Mouse (Mus musculus) CH12.LX (cell line): ENCODE measurements around the gene Gm43720. TPM values are rescaled to one million over a fixed set of nuclear protein-coding genes. Genes with fewer than 3 reads are reported as not detected.

Experiments used
- DNase-seq: peaks from one replicate; pipeline ENCODE4 v3.0.0-alpha.2; 2013; ENCODE audit errors: extremely low read depth
- H3K27ac ChIP-seq: 2 replicates; pipeline ENCODE4 v1.5.1; 2012; ENCODE audit warnings: low read depth, mild to moderate bottlenecking, control low read depth, moderate library complexity; ENCODE audit not compliant: insufficient read depth
- H3K27me3 ChIP-seq: replicated peaks from 2 replicates; pipeline ENCODE3; 2012; ENCODE audit warnings: inconsistent platforms
- H3K36me3 ChIP-seq, 2 experiments: replicated peaks in 1 of 2; 2 replicates each; pipeline versions ENCODE3 to v1.6.1; 2012; ENCODE audit warnings: inconsistent platforms in 1 of 2, low read length in 1 of 2, mild to moderate bottlenecking in 1 of 2, mixed read lengths in 1 of 2, moderate library complexity in 1 of 2; ENCODE audit not compliant: control insufficient read depth in 1 of 2, insufficient read depth in 1 of 2
- H3K4me1 ChIP-seq, 2 experiments: 2 replicates each; pipeline ENCODE4 v1.6.1; 2012; ENCODE audit warnings: inconsistent platforms in 1 of 2, moderate library complexity in 1 of 2; ENCODE audit not compliant: insufficient read depth in 2 of 2, control insufficient read depth in 1 of 2
- H3K4me2 ChIP-seq: 2 replicates; pipeline ENCODE4 v1.6.1; 2012; ENCODE audit warnings: low read depth, mild to moderate bottlenecking, control low read depth; ENCODE audit not compliant: poor library complexity, insufficient read depth, severe bottlenecking
- H3K4me3 ChIP-seq, 3 experiments: fragments of 150-350 bp in 1 of 3; sonication (generic) in 1 of 3; replicated peaks in 1 of 3; 2 replicates each; pipeline versions ENCODE3 to v1.5.1; 2011 to 2012; ENCODE audit warnings: low read depth in 2 of 3, low read length in 2 of 3, mild to moderate bottlenecking in 2 of 3, moderate library complexity in 2 of 3, control low read depth in 1 of 3, improper control_type of control experiment in 1 of 3, inconsistent platforms in 1 of 3, mixed read lengths in 1 of 3; ENCODE audit not compliant: poor library complexity in 1 of 3
- H3K79me2 ChIP-seq: replicated peaks from 2 replicates; pipeline ENCODE4 v1.6.1; 2012; ENCODE audit warnings: mild to moderate bottlenecking, moderate library complexity; ENCODE audit not compliant: control insufficient read depth, poor library complexity, insufficient read depth, severe bottlenecking; ENCODE audit errors: extremely low read depth
- H3K9ac ChIP-seq: 2 replicates; pipeline ENCODE4 v1.6.1; 2012; ENCODE audit warnings: low read depth, mild to moderate bottlenecking, control low read depth, moderate library complexity; ENCODE audit not compliant: insufficient read depth
- H3K9me3 ChIP-seq: replicated peaks from 2 replicates; pipeline ENCODE3; 2012; ENCODE audit warnings: low read length, inconsistent platforms, mixed read lengths
- BHLHE40 ChIP-seq: IDR thresholded peaks from 2 replicates; pipeline ENCODE4 v1.6.1; 2011; ENCODE audit warnings: mild to moderate bottlenecking, low read depth, low read length, improper control_type of control experiment
- CHD2 ChIP-seq: IDR thresholded peaks from 2 replicates; pipeline ENCODE4 v1.6.1; 2011; ENCODE audit warnings: low read length, improper control_type of control experiment
- CTCF ChIP-seq, 2 experiments: IDR thresholded peaks in 1 of 2; conservative IDR thresholded peaks in 1 of 2; 2 replicates each; pipeline ENCODE4 v1.5.1; 2011 to 2012; ENCODE audit warnings: low read depth in 2 of 2, low read length in 2 of 2, improper control_type of control experiment in 1 of 2, inconsistent platforms in 1 of 2, mild to moderate bottlenecking in 1 of 2, moderate library complexity in 1 of 2
- ELF1 ChIP-seq: IDR thresholded peaks from 2 replicates; pipeline ENCODE4 v1.6.1; 2014; ENCODE audit warnings: low read depth, mild to moderate bottlenecking, inconsistent platforms, low read length, improper control_type of control experiment
- GABPA ChIP-seq: IDR thresholded peaks from 2 replicates; pipeline ENCODE4 v1.6.1; 2012; ENCODE audit warnings: low read depth, low read length, improper control_type of control experiment, inconsistent platforms; ENCODE audit not compliant: insufficient replicate concordance
- IRF4 ChIP-seq: IDR thresholded peaks from 2 replicates; pipeline ENCODE4 v1.6.1; 2014; ENCODE audit warnings: low read depth, mild to moderate bottlenecking, inconsistent platforms, low read length, improper control_type of control experiment
- JUN ChIP-seq: IDR thresholded peaks from 2 replicates; pipeline ENCODE4 v1.6.1; 2011; ENCODE audit warnings: low read depth, mild to moderate bottlenecking, low read length, improper control_type of control experiment, moderate library complexity; ENCODE audit not compliant: insufficient read depth
- JUND ChIP-seq: conservative IDR thresholded peaks from 2 replicates; pipeline ENCODE4 v1.6.1; 2011; ENCODE audit warnings: low read depth, low read length, improper control_type of control experiment
- MAFK ChIP-seq: IDR thresholded peaks from 2 replicates; pipeline ENCODE4 v1.6.1; 2011; ENCODE audit warnings: low read length, improper control_type of control experiment; ENCODE audit not compliant: insufficient replicate concordance
- MAX ChIP-seq: IDR thresholded peaks from 2 replicates; pipeline ENCODE4 v1.6.1; 2011; ENCODE audit warnings: low read length, improper control_type of control experiment
- NELFE ChIP-seq: IDR thresholded peaks from 2 replicates; pipeline ENCODE4 v1.6.1; 2011; ENCODE audit warnings: low read depth, low read length, improper control_type of control experiment
- NRF1 ChIP-seq: IDR thresholded peaks from 2 replicates; pipeline ENCODE4 v1.6.1; 2014; ENCODE audit warnings: low read depth, mild to moderate bottlenecking, inconsistent platforms, low read length, improper control_type of control experiment, moderate library complexity
- POLR2AphosphoS2 ChIP-seq: IDR thresholded peaks from 2 replicates; pipeline ENCODE4 v1.6.1; 2011; ENCODE audit warnings: low read depth, low read length, improper control_type of control experiment
- RAD21 ChIP-seq: IDR thresholded peaks from 2 replicates; pipeline ENCODE4 v1.6.1; 2011; ENCODE audit warnings: low read depth, mild to moderate bottlenecking, low read length, improper control_type of control experiment, moderate library complexity
- SMC3 ChIP-seq: IDR thresholded peaks from 2 replicates; pipeline ENCODE4 v1.6.1; 2011; ENCODE audit warnings: low read depth, low read length, improper control_type of control experiment
- TBP ChIP-seq: conservative IDR thresholded peaks from 2 replicates; pipeline ENCODE4 v1.6.1; 2011; ENCODE audit warnings: low read depth, low read length, improper control_type of control experiment
- USF1 ChIP-seq: IDR thresholded peaks from 2 replicates; pipeline ENCODE4 v1.6.1; 2014; ENCODE audit warnings: low read depth, mild to moderate bottlenecking, inconsistent platforms, low read length, improper control_type of control experiment
- USF2 ChIP-seq: conservative IDR thresholded peaks from 2 replicates; pipeline ENCODE4 v1.6.1; 2011; ENCODE audit warnings: low read depth, low read length, improper control_type of control experiment
- ZC3H11A ChIP-seq: IDR thresholded peaks from 2 replicates; pipeline ENCODE4 v1.6.1; 2012; ENCODE audit warnings: low read depth, mild to moderate bottlenecking, inconsistent platforms, low read length, improper control_type of control experiment
- ZKSCAN1 ChIP-seq: IDR thresholded peaks from 2 replicates; pipeline ENCODE4 v1.6.1; 2012; ENCODE audit warnings: low read depth, inconsistent platforms, low read length, improper control_type of control experiment, borderline replicate concordance
- ZMIZ1 ChIP-seq: IDR thresholded peaks from 2 replicates; pipeline ENCODE4 v1.6.1; 2012; ENCODE audit warnings: low read depth, mild to moderate bottlenecking, inconsistent platforms, low read length, improper control_type of control experiment
- dilution Hi-C: fragments of 300-500 bp; cut with MboI; formaldehyde crosslinking; loops from 2 replicates; pipeline ENCODE4 v1.14.3; 2020; ENCODE audit warnings: low sequenced_read_pairs; ENCODE audit not compliant: extremely low pct_unique_long_range_greater_than_20kb, extremely low pct_ligation_motif_present
- in situ Hi-C: fragments of 300-500 bp; cut with MboI; formaldehyde crosslinking; loops from 3 replicates; pipeline ENCODE4 v1.14.3; 2019; ENCODE audit warnings: low sequenced_read_pairs, low pct_ligation_motif_present, low pct_unique_long_range_greater_than_20kb, mixed read lengths
- polyA plus RNA-seq: library from polyadenylated mRNA; unstranded; fragments of >175 nt; gene quantifications from 2 replicates; pipeline ENCODE4 v1.2.1, GENCODE M21; 2012; ENCODE audit warnings: low read depth; ENCODE audit not compliant: insufficient read length
- total RNA-seq, 2 experiments: library from RNA; depleted of rRNA; stranded (reverse); fragments of 300-350 nt in 1 of 2; fragments of >200 nt in 1 of 2; gene quantifications; 2 replicates each; pipeline ENCODE4 v1.2.3; 2012 to 2014

The Gm43720 gene
- total and polyA plus RNA-seq, 3 experiments = not detected

DNA sequence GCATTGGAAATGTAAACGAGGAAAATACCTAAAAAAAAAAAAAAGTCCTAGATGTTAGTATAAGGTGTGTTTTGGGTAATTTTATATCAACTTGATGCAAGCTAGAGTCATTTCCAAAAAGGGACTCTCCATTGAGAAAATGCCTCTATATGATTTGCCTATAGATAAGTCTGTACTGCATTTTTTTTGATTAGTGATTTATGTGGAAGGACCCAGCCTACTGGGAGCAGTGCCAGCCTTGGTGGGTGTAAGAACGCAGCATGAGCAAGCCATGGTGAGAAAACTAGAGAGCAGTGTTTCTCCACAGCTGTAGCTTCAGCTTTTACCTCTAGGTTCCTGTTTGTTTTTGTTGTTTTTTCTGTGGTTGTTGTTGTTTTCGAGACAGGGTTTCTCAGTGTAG, 56.5 kb downstream of the Gm43720 start:
- no peak for TF ChIP-seq JUND
- TF ChIP-seq MAFK = no peak
- no peak for TF ChIP-seq GABPA
- TF ChIP-seq ELF1 = no peak
- no peak for TF ChIP-seq JUN
- no peak for TF ChIP-seq NELFE
- no peak for TF ChIP-seq TBP
- no peak for TF ChIP-seq ZKSCAN1
- no peak for TF ChIP-seq BHLHE40
- no peak for TF ChIP-seq POLR2AphosphoS2
- no peak for TF ChIP-seq ZMIZ1
- TF ChIP-seq USF1 = no peak
- TF ChIP-seq USF2 = no peak
- TF ChIP-seq IRF4 = no peak
- no peak for TF ChIP-seq MAX
- no peak for TF ChIP-seq CHD2
- TF ChIP-seq NRF1 = no peak
- H3K9ac ChIP-seq = no peak overlapping the region
- dilution Hi-C loops (no loop called here), in situ Hi-C loops (no loop called here)
- no peaks in the 10 kb centered on the region for H3K27me3 ChIP-seq
- no peak overlapping the region for H3K4me2 ChIP-seq
- no peak overlapping the region for H3K4me3 ChIP-seq
- no peaks in the 10 kb centered on the region for H3K79me2 ChIP-seq
- H3K27ac ChIP-seq = no peak overlapping the region
- no peaks in the 10 kb centered on the region for H3K9me3 ChIP-seq
- H3K36me3 ChIP-seq = no peaks in the 10 kb centered on the region
- H3K4me1 ChIP-seq = peaks cover 0 to 12% of the 10 kb centered on the region in 2 experiments; a peak in 2 of 4 replicates
- DNase-seq = no peak

- Histone ChIP-seq H3K36me3 (no peaks in the 10 kb centered on the region), H3K4me3 (no peak overlapping the region), H3K9me3 (peaks cover 3% of the 10 kb centered on the region), H3K9ac (no peak overlapping the region), H3K27me3 (no peaks in the 10 kb centered on the region), H3K79me2 (no peaks in the 10 kb centered on the region), H3K4me1 (peaks cover 0 to 7% of the 10 kb centered on the region in 2 experiments; a peak in 2 of 4 replicates), H3K27ac (no peak overlapping the region), H3K4me2 (no peak overlapping the region)
- TF ChIP-seq SMC3 (peak; percentile 65), RAD21 (peak; percentile 85), ZC3H11A (no peak), CTCF (conservative IDR thresholded peaks at IDR 0.05 in 1 of 2, IDR thresholded peaks at IDR 0.05 in 1 of 2; ENCODE audit: low read depth in 2 of 2, low read length in 2 of 2) (peak; percentile 64 to 87), JUN (no peak), IRF4 (peak; percentile 63)
- peak; percentile 70 for DNase-seq
- dilution Hi-C loops (no loop called here), in situ Hi-C loops (no loop called here)
Measured at GRCm38 (mm10) chr5:138222111-138222510, 57.6 kb downstream of the Gm43720 start.
